Mouse (Mus musculus): ENCODE measurements around the gene Lmf1.

GRCm38 (mm10) chr17:25555159-25555558 is 23.7 kb upstream of the Lmf1 start:
- TF ChIP-seq POLR2A (IDR thresholded peaks at IDR 0.05; ENCODE audit: insufficient read length, low read depth) (no peak), CEBPB (IDR thresholded peaks at IDR 0.05; ENCODE audit: insufficient read depth, poor library complexity, severe bottlenecking) (no peak)
